Comparison of ENCODE assay signal across 8 mouse cellular contexts in the genomic region with DNA sequence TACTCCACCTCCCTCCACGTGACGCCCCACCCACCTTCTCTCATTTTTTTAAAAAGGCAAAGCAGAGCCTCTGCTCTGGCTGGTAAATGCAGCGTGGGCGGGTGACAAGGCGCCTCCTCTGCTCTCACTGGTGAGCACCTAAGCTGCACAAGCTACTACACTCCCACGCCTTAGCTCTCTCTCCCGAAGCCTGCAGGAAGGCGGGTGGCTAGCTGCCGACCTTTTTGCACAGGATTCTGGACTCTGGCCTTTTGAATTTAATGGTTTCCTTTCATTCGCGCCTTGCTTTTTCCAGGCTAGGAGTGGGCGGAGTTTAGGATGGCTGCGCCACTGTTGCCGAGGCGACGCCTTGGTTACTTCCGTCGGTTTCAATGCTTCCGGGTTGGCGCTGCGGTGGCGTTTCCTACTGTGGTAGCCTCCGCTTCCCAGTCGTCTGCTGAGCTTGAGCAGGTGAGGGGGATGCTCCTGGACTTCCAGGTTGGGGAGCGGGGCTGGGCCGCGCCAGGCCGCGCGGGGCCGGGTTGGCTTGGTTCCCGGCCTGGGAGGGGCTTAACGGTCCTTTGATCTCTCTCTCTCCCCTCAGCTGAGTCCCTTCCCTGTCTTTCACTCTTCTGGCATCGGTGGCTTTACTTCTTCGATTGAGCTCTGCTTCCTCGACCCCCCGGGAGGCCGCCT. TPM values are rescaled to one million over a fixed set of nuclear protein-coding genes. Genes with fewer than 3 reads are reported as not detected.
A peak's percentile ranks its signal among the peaks of the same experiment; 100 is the strongest.
DNase-seq lines count a peak whose midpoint lies in the region; ATAC-seq lines count a peak whose summit lies in the region.

Gene Slc25a14 (plus strand): TSS at position 35 of the 675 bp plus-strand sequence.

- H3K4me3 ChIP-seq in hindbrain, embryonic 15.5 days = peak within 1 kb of the TSS; percentile 61
- peak within 1 kb of the TSS; percentile 52 for H3K4me3 ChIP-seq in macrophage (ENCODE audit: inconsistent target)

- no peaks in the 10 kb centered on the region for H3K36me3 ChIP-seq in hindbrain, embryonic 15.5 days
- no peaks in the 10 kb centered on the region for H3K36me3 ChIP-seq in macrophage (ENCODE audit: inconsistent target)

- H3K79me2 ChIP-seq in macrophage (ENCODE audit: inconsistent target) = no peaks in the 10 kb centered on the region

- H3K9me3 ChIP-seq in hindbrain, embryonic 15.5 days = no peaks in the 10 kb centered on the region

- peak within 1 kb of the TSS; percentile 91 for H3K27ac ChIP-seq in hindbrain, embryonic 15.5 days (replicated peaks)
- H3K27ac ChIP-seq in macrophage = peak within 1 kb of the TSS; percentile 38

- peak within 1 kb of the TSS; percentile 58 for H3K9ac ChIP-seq in hindbrain, embryonic 15.5 days

- H3K4me2 ChIP-seq in hindbrain, embryonic 15.5 days = peak within 1 kb of the TSS; percentile 56

- peak; percentile 98 for ATAC-seq in hindbrain, embryonic 15.5 days (ENCODE audit: low FRiP score, low read depth)

- DNase-seq in R1 (ENCODE audit: low read depth, low spot score) = peak; percentile 91
- peak; percentile 73 to 76 for DNase-seq in cerebellum, postnatal 36 days
- peak; percentile 80 to 81 for DNase-seq in frontal cortex, postnatal 36 days (ENCODE audit: low spot score in 2 of 2)
- peak; percentile 77 to 79 for DNase-seq in left cerebral cortex, adult 18-20 months (ENCODE audit: low spot score in 2 of 2)
- DNase-seq in right cerebral cortex, adult 18-20 months = peak; percentile 88
- DNase-seq in urinary bladder, postnatal 10 days (ENCODE audit: low spot score) = peak; percentile 11

- WGBS in hindbrain, embryonic 15.5 days = 19% methylated on average over 37 of the region's 38 CpGs
- 23% methylated on average over 27 of the region's 38 CpGs for WGBS in macrophage (ENCODE audit: missing documents)

- H3K4me1 ChIP-seq in hindbrain, embryonic 15.5 days (replicated peaks) = 0 out of 2 replicates have a peak, but pooled peaks cover 8% of the 10 kb centered on the region

- H3K27me3 ChIP-seq in hindbrain, embryonic 15.5 days = no peaks in the 10 kb centered on the region

RNA-seq across cellular contexts. Expression of gene Slc25a14, which starts in this region (rescaled TPM):
- polyA plus RNA-seq in hindbrain, embryonic 15.5 days (2015; fragmentation: Nextera tagmentation; extraction: Ambion mirVana) = 41.7 and 44.3 TPM in 2 replicates
- total RNA-seq in left cerebral cortex, adult 18-20 months (2021) = 10 to 100 TPM; 67.9 to 69.8 TPM
- total RNA-seq in macrophage (2018; cell fraction: chromatin; rRNA removed) = 10 to 100 TPM in 12 of 26 experiments, 1 to 10 TPM in 14; 2.3 to 18.5 (median 9.7) TPM
- 1 to 10 TPM; 3.0 to 7.1 (median 5.5) TPM for total RNA-seq in macrophage (2018; cell fraction: cytosol; rRNA removed)
- 10 to 100 TPM in 6 of 26 experiments, 1 to 10 TPM in 20; 2.8 to 14.3 (median 6.4) TPM for total RNA-seq in macrophage (2018; cell fraction: nucleus; rRNA removed)
- 4.4 to 6.2 TPM (median 4.7 TPM) in 3 replicates for polyA plus RNA-seq in macrophage (2018)

Comparison
In these comparisons a context has a peak if more than half of its experiments do, and no peak if none do; other contexts are left out.
1. Peak in every context shown above with its lines: DNase-seq, ATAC-seq, H3K4me3 ChIP-seq and H3K27ac ChIP-seq.
2. DNase-seq: peak in every context shown above with its lines; median percentile 91 in R1; 88 in right cerebral cortex, adult 18-20 months; 80 in frontal cortex, postnatal 36 days; 78 in left cerebral cortex, adult 18-20 months; 74 in cerebellum, postnatal 36 days; 11 in urinary bladder, postnatal 10 days.